Mouse (Mus musculus) ES-Bruce4 (cell line): ENCODE data around the gene Flnc. TPM values are rescaled to one million over a fixed set of nuclear protein-coding genes. Genes with fewer than 3 reads are reported as not detected.

ENCODE experiments used
- H3K27ac ChIP-seq: 2 replicates; pipeline ENCODE4 v1.5.1; 2012; ENCODE audit warnings: low read length, inconsistent platforms; ENCODE audit not compliant: insufficient read depth
- H3K27me3 ChIP-seq: 2 replicates; pipeline ENCODE4 v1.6.1; 2012; ENCODE audit warnings: mild to moderate bottlenecking, low read length, inconsistent platforms; ENCODE audit not compliant: control insufficient read depth, poor library complexity, insufficient read depth, severe bottlenecking
- H3K36me3 ChIP-seq: 2 replicates; pipeline ENCODE4 v1.6.1; 2012; ENCODE audit warnings: inconsistent platforms, mild to moderate bottlenecking, low read length, moderate library complexity; ENCODE audit not compliant: control insufficient read depth, poor library complexity, insufficient read depth, severe bottlenecking
- H3K4me1 ChIP-seq: one replicate; pipeline ENCODE4 v1.8.1; 2011; ENCODE audit warnings: low read length; ENCODE audit not compliant: control insufficient read depth, insufficient read depth
- H3K4me3 ChIP-seq: 2 replicates; pipeline ENCODE4 v1.5.1; 2011; ENCODE audit warnings: low read depth, mild to moderate bottlenecking, low read length
- H3K9ac ChIP-seq: 2 replicates; pipeline ENCODE4 v1.6.1; 2012; ENCODE audit warnings: low read depth, mild to moderate bottlenecking, inconsistent platforms; ENCODE audit not compliant: poor library complexity, severe bottlenecking
- H3K9me3 ChIP-seq: replicated peaks from 2 replicates; pipeline ENCODE4 v1.6.1; 2012; ENCODE audit warnings: mild to moderate bottlenecking, low read length, inconsistent platforms; ENCODE audit not compliant: control insufficient read depth, poor library complexity, insufficient read depth, severe bottlenecking
- CTCF ChIP-seq: IDR thresholded peaks from one replicate; pipeline ENCODE4 v1.8.1; 2011; ENCODE audit warnings: low read depth, low read length
- EP300 ChIP-seq: IDR thresholded peaks from 2 replicates; pipeline ENCODE4 v1.6.1; 2011; ENCODE audit warnings: low read depth, low read length; ENCODE audit not compliant: insufficient read depth
- POLR2A ChIP-seq: IDR thresholded peaks from one replicate; pipeline ENCODE4 v1.8.1; 2011; ENCODE audit warnings: low read length; ENCODE audit not compliant: insufficient read depth
- polyA plus RNA-seq: library from polyadenylated mRNA; stranded (reverse); fragments of >200 nt; gene quantifications from 2 replicates; pipeline ENCODE4 v1.2.4, GENCODE M21; 2011; ENCODE audit warnings: low read depth; ENCODE audit not compliant: missing spikeins, insufficient read depth, insufficient read length

The Flnc gene
- polyA plus RNA-seq, 1 experiment, result 37.2 TPM

DNA sequence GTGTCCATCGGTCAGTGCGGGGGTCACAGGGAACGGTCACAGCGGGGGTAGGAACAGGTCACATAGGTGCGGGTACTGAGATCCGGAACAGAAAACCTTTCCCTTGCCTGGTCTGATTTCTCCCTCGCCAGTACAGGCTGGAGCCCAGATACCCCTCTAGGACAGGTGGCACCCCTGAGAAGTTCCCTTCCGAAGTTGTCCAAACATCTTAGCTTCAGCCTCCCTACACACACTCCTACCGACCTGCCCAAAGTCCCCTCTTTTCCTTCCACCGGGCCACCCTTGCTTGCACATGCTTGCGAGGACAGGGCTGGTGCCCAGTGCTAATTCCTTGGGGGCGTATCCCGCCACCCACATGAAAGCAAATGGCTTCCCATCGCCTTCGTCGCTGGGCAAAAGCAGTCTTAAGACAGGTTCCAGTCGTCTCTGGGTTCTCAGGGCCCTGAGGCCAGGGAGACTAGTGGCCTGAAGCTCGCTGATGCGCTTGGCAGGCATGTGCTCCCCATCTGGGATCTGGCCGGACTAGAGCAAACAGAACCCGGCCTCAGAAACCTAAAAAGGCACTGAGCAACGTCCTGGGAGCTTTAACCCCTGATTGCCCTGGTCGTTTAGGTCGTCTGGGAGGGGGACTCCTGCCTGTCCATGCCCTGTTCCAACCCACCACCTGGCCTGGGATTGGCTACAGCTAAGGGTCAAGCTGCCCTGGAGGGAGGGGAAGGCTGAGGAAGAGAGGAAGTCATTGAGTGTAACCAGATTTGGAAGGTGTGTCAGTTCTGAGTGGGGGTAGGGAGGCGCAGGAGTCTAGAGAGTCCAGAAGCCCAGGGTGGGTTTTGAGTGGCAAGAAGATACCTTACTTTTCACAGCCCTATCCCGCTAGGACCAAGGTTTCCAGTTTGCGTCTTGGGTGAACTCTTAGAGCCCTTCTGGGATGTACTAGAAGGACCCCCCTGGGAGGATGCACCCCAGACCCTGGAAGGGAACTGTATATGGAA is 1.0 kb downstream of the Flnc start:
- no peaks in the 10 kb centered on the region for H3K9me3 ChIP-seq
- peak overlapping the region; percentile 60 for H3K9ac ChIP-seq
- H3K27me3 ChIP-seq, result peaks cover 2% of the 10 kb centered on the region; the same call in 1 of the 2 replicates
- peak overlapping the region; percentile 66 for H3K4me3 ChIP-seq
- TF ChIP-seq EP300, result no peak
- no peak for TF ChIP-seq POLR2A
- no peak for TF ChIP-seq CTCF
- no peak overlapping the region for H3K27ac ChIP-seq
- no peaks in the 10 kb centered on the region for H3K36me3 ChIP-seq
- peaks cover 8% of the 10 kb centered on the region for H3K4me1 ChIP-seq

DNA sequence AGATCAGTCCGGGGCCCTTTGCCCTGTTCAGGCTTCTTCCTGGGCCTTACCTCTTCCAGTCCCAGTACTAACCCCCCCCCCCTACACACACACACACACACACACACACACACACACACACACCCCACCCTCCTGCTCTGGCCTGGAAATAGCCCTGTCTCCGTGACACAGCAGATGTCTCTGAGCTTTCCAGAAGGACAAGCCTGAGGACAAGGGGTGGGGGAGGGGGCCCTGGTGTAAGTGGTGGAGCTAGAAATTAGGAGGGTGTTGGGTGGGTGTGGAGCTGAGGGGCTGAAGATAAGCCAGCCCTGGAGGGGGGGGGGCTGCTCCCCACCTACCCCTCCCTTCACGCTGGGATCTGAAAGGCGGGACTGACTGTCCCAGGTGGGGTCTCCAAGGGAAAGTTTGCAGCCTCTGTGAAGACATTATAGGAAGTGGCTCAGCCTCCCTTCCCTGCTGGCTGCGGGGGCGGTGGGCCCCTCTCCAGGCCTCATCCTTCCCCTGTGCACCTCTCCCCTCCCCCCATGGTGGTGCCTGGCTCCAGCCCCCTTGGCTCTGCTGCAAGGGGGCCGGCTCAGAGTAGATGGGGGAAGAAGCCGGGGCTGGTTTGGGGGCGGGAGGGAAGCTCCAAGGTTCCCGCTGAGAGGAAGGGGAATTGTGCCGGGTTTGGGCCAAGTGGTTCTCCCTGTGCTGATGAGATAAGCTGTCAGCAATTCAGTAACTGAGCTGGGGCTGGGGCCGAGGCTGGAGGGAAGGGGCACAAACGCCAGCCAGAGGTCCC is 2.0 kb downstream of the Flnc start:
- Histone ChIP-seq H3K27ac (no peak overlapping the region), H3K4me3 (no peak overlapping the region), H3K9me3 (no peaks in the 10 kb centered on the region), H3K27me3 (peaks cover 2% of the 10 kb centered on the region; the same call in 1 of the 2 replicates), H3K9ac (no peak overlapping the region), H3K36me3 (no peaks in the 10 kb centered on the region), H3K4me1 (peaks cover 8% of the 10 kb centered on the region)
- TF ChIP-seq CTCF, result no peak
- TF ChIP-seq POLR2A, result no peak
- no peak for TF ChIP-seq EP300

DNA sequence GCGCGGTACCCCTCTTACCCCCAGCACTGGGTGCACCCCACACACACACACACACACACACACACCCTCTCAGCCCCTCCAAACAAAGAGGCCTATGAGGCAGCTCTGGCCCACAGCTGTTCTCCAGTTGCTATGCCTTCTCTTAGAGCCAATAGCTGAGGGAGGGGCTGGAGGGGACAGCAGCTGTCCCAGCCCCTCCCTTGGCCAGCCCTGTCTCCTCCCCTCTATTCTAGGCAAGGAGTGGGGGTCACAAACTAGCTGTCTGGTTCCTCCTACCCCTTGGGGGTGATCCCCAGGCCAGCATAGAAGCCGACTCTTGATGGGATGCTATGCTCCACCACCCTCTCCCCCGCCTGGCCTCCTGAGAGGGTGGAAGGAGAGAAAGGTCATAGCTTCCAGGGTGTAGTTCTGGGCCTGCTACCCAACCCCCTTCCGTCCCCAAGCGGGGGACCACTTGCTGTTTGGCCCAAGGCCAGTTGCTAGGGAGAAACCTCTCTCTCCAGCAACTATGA is 2.9 kb downstream of the Flnc start:
- Histone ChIP-seq H3K36me3 (no peaks in the 10 kb centered on the region), H3K27ac (no peak overlapping the region), H3K4me1 (peaks cover 8% of the 10 kb centered on the region), H3K27me3 (peaks cover 2% of the 10 kb centered on the region; the same call in 1 of the 2 replicates), H3K4me3 (no peak overlapping the region), H3K9ac (no peak overlapping the region), H3K9me3 (no peaks in the 10 kb centered on the region)
- TF ChIP-seq CTCF (no peak), POLR2A (no peak), EP300 (no peak)

DNA sequence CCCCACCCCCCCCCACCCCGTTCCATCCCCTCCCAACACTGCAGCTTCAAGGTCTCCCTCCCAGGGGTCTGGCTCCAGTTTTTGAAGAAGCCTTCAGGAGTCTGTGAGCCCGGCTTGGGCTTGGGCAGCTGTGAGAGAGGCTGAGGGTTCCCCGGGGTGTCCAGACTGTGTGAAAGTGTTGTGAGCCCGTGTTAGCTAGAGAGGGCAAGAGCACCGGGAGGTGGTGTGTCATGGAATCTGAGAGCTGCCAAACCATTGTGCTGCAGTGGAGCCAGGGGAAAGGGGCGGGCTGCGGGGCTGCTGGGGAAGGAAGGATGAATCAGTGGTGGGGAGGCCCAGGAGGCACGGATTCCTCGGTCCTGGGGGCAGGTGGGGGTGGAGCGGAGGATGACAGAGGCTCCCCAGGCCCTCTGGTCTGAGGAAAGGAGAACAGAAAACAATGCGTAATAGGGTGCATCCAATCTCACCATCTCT is 3.4 kb downstream of the Flnc start:
- Histone ChIP-seq H3K9ac (no peak overlapping the region), H3K27ac (no peak overlapping the region), H3K27me3 (peaks cover 2% of the 10 kb centered on the region; the same call in 1 of the 2 replicates), H3K36me3 (no peaks in the 10 kb centered on the region), H3K4me3 (no peak overlapping the region), H3K9me3 (no peaks in the 10 kb centered on the region), H3K4me1 (peaks cover 8% of the 10 kb centered on the region)
- TF ChIP-seq EP300 (no peak), CTCF (no peak), POLR2A (no peak)

DNA sequence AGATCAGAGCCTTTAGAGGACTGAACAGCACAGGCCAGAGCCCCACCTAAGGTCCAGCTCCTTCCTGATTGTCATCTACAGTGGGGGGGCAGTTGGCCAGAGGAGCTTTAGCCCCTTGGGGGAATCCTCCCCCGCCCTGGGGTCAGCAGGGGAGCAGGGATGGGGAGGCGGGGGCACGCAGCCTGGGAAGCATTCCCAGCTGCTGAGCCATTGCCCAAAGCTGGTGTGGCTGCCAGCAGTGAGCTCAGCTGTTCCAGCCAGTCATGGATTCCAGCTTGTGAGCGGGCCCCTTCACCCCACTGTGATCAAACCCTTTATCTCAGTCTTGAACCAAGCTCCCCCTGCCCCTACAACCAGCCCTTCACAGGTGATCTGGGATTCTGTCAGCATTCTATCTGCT is 6.2 kb downstream of the Flnc start:
- Histone ChIP-seq H3K36me3 (no peaks in the 10 kb centered on the region), H3K9ac (no peak overlapping the region), H3K4me3 (no peak overlapping the region), H3K9me3 (no peaks in the 10 kb centered on the region), H3K4me1 (peaks cover 4% of the 10 kb centered on the region), H3K27me3 (no peaks in the 10 kb centered on the region), H3K27ac (no peak overlapping the region)
- TF ChIP-seq EP300 (no peak), CTCF (no peak), POLR2A (no peak)
